Mouse (Mus musculus): ENCODE measurements around the gene Exo5.

The Exo5 gene

GRCm38 (mm10) chr4:120924554-120925299 lies at the start of gene Exo5:
TSS of gene Exo5 (minus strand) at chr4:120925017.
- DNase-seq (ENCODE audit: low read depth, low spot score), result peak; percentile 79

GRCm38 (mm10) chr4:120971842-120972241 lies 47.0 kb upstream of the Exo5 start:
- no peak for DNase-seq (ENCODE audit: low read depth, low spot score)

GRCm38 (mm10) chr4:120969382-120970146 lies 44.7 kb upstream of the Exo5 start:
- no peak for DNase-seq (ENCODE audit: low read depth, low spot score)

GRCm38 (mm10) chr4:120968486-120968885 lies 43.7 kb upstream of the Exo5 start:
- no peak for DNase-seq (ENCODE audit: low read depth, low spot score)

- DNase-seq (ENCODE audit: low read depth, low spot score), result no peak
Measured at GRCm38 (mm10) chr4:120955586-120955985, 30.8 kb upstream of the Exo5 start.

- no peak for DNase-seq (ENCODE audit: low read depth, low spot score)
Measured at GRCm38 (mm10) chr4:120953667-120954066, 28.9 kb upstream of the Exo5 start.

- no peak for DNase-seq (ENCODE audit: low read depth, low spot score)
Measured at GRCm38 (mm10) chr4:120953038-120953437, 28.2 kb upstream of the Exo5 start.

- DNase-seq (ENCODE audit: low read depth, low spot score), result no peak
Measured at GRCm38 (mm10) chr4:120952163-120952562, 27.3 kb upstream of the Exo5 start.

GRCm38 (mm10) chr4:120951428-120951973 lies 26.7 kb upstream of the Exo5 start, which contains the start of gene Zfp69:
TSS of gene Zfp69 (minus strand) at chr4:120951699.
- peak; percentile 58 for DNase-seq (ENCODE audit: low read depth, low spot score)

GRCm38 (mm10) chr4:120950763-120951427 lies 26.1 kb upstream of the Exo5 start:
- no peak for DNase-seq (ENCODE audit: low read depth, low spot score)

- DNase-seq (ENCODE audit: low read depth, low spot score), result no peak
Measured at GRCm38 (mm10) chr4:120948938-120949337, 24.1 kb upstream of the Exo5 start.

GRCm38 (mm10) chr4:120935006-120935405 lies 10.2 kb upstream of the Exo5 start:
- no peak for DNase-seq (ENCODE audit: low read depth, low spot score)

- no peak for DNase-seq (ENCODE audit: low read depth, low spot score)
Measured at GRCm38 (mm10) chr4:120930736-120931135, 5.9 kb upstream of the Exo5 start.

- no peak for DNase-seq (ENCODE audit: low read depth, low spot score)
Measured at GRCm38 (mm10) chr4:120928686-120929085, 3.9 kb upstream of the Exo5 start.

- no peak for DNase-seq (ENCODE audit: low read depth, low spot score)
Measured at GRCm38 (mm10) chr4:120925386-120925785, 569 bp upstream of the Exo5 start.

GRCm38 (mm10) chr4:120921461-120921860 lies 3.4 kb downstream of the Exo5 start:
- DNase-seq (ENCODE audit: low read depth, low spot score), result no peak

- DNase-seq (ENCODE audit: low read depth, low spot score), result no peak
Measured at GRCm38 (mm10) chr4:120914501-120914900, 10.3 kb downstream of the Exo5 start.

- no peak for DNase-seq (ENCODE audit: low read depth, low spot score)
Measured at GRCm38 (mm10) chr4:120913861-120914260, 11.0 kb downstream of the Exo5 start.

- DNase-seq (ENCODE audit: low read depth, low spot score), result no peak
Measured at GRCm38 (mm10) chr4:120913443-120913842, 11.4 kb downstream of the Exo5 start.

- no peak for DNase-seq (ENCODE audit: low read depth, low spot score)
Measured at GRCm38 (mm10) chr4:120912866-120913265, 12.0 kb downstream of the Exo5 start.

- DNase-seq (ENCODE audit: low read depth, low spot score), result no peak
Measured at GRCm38 (mm10) chr4:120911086-120911485, 13.7 kb downstream of the Exo5 start.

GRCm38 (mm10) chr4:120909558-120910150 lies 15.2 kb downstream of the Exo5 start:
- no peak for DNase-seq (ENCODE audit: low read depth, low spot score)

Data from brain, embryonic 18.5 days (tissue).